Mouse (Mus musculus) neutrophil, adult 59 days (primary cell): ENCODE measurements around the gene Tbk1. TPM values are rescaled to one million over a fixed set of nuclear protein-coding genes. Genes with fewer than 3 reads are reported as not detected.

ENCODE experiments used
- total RNA-seq, 2 experiments: library from RNA; stranded (reverse); gene quantifications; 1 replicate in 1 of 2; 2 replicates in 1 of 2; pipeline ENCODE4 v1.2.4; 2023

Gene Tbk1
- total RNA-seq: 10 to 100 TPM; 51.4 to 57.5 TPM

DNA sequence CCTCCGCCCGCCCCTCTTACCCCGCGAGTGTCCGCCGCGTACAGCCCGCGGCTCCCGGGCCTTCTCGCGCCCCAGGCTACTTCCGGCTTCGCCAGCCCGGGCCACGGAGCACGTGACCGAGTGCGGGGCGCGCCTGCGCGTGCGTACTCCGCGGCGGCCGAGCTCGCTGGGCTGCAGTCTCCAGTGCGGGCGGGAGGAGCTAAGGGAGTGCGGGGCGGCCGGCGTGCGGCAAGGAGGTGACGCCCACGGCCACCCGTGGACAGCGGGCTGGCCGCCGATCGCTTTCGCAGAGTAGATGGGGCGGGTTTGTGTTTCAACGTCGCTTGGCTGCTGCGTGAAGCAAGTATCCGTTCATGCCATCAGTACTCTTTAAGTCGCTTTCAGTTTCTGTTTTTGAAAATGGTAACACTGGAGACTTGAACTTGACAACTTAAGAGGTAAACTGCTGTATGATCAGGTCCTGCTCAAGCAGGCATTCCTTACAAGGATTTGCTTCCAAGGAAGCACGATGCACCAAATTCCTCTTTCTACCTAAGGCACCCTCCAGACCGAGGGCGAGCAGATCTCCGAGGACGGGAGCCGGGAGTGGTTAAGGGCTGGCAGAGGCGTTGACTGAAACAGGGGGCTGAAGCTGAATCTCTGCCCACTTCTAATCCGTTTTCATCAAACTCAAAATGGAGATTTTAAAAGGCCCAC, at the start of gene Tbk1:
Gene Tbk1 (minus strand): TSS at position 113 of the 696 bp plus-strand sequence.

DNA sequence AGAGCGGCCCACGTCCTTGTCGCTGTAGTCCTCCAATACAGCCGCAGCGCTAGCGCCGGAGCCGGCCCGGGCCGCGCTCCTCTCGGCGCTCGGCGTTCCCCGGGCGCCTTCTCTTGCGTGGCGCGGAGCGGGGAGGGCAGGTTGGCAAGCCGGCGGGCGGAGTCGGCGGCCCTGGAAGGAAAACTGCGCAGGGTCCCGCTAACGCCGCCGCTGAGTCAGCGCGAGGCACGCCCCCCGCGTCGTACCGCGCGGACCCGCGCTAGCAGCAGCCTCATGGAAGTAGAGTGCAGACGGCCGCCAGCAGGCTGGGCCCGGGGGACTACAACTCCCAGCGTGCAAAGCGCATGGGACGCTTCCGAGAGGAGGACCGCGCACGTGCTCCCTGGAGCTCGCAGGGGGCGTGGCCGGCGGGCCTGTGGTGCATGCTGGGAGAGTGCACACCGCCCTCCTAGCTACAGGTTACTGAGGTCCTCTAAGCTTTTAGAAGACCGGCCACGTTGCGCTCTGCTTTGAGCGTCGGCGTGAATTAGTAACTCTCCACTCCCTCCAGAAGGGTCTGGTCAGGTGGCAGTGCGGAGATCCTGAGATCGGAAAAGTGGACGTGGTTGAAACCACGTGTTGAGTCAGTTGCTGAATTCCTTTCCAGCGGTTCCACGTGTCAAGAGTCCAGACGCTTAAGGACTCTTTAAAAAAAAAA, 39.7 kb upstream of the Tbk1 start, which contains the start of gene Xpot:
Gene Xpot (minus strand): TSS at position 147 of the 697 bp plus-strand sequence.

Other genes with a start within 250 kb of the Tbk1 start
- gene Tbc1d30, start 235.5 kb downstream of the Tbk1 start, total RNA-seq: under 1 TPM; 0.75 to 0.84 TPM
- 100 to 1,000 TPM; 117 to 148 TPM for gene Gns, start 221.7 kb downstream of the Tbk1 start, total RNA-seq
- gene Rassf3, start 110.4 kb downstream of the Tbk1 start, total RNA-seq: 100 to 1,000 TPM; 174 to 183 TPM
- gene Xpot, start 39.5 kb upstream of the Tbk1 start, total RNA-seq: 10 to 100 TPM; 21.4 to 26.5 TPM
- not detected for gene D930020B18Rik, start 54.8 kb upstream of the Tbk1 start, total RNA-seq
- gene BC048403, start 153.2 kb upstream of the Tbk1 start, total RNA-seq: 10 to 100 TPM; 11.0 to 11.1 TPM